Mouse (Mus musculus): ENCODE measurements around the gene Pi4kb.
"Not testable (repeated sequence)": the region's sequence is repeated elsewhere in the genome, so short reads cannot be mapped to it uniquely, and the experiment has no call there.

DNA sequence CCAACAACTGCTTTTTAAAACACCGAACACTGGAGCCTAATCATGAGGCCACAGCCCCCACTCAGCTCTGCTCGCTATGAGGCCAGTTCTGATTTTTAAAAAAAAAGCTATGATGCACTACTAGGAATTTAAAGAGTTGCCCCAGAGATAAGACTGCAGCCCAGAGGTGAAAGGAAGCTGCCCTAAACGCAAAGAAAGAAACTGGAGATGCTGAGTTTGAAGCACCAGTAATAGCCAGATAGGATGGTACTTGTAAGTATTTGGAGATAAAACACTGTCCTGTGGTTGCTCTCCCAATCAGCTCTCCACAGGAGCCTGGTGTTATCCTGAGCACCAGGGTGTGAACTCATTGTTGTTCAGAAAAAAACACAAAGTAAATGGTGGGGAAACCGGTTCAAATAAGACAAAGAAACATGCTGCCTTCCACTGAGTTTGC, 48.2 kb upstream of the Pi4kb start:
- TF ChIP-seq CTCF (IDR thresholded peaks at IDR 0.05; ENCODE audit: control insufficient read depth, insufficient read depth, insufficient read length); MYOD1 (IDR thresholded peaks at IDR 0.05; ENCODE audit: control insufficient read depth, insufficient read length, low read depth); FOSL1 (IDR thresholded peaks at IDR 0.05; ENCODE audit: insufficient read depth, low read length, poor library complexity, severe bottlenecking); USF1 (IDR thresholded peaks at IDR 0.05; ENCODE audit: low read depth); CEBPB (IDR thresholded peaks at IDR 0.05; ENCODE audit: low read depth); MAX (IDR thresholded peaks at IDR 0.05): not testable (repeated sequence)
